Mouse (Mus musculus) MN1 (cell line): ENCODE data around the gene Pitx2.

Experiments
- DNase-seq: peaks from one replicate; pipeline ENCODE4 v3.0.0-alpha.2; 2016; ENCODE audit warnings: low spot score

The Pitx2 gene

GRCm38 (mm10) chr3:129199609-129200500 lies at the start of gene Pitx2:
Pitx2 (plus strand) TSS chr3:129199878.
- no peak for DNase-seq

GRCm38 (mm10) chr3:129150001-129150400 lies 49.7 kb upstream of the Pitx2 start:
- no peak for DNase-seq

- DNase-seq = no peak
Measured at GRCm38 (mm10) chr3:129151096-129151685, 48.5 kb upstream of the Pitx2 start.

GRCm38 (mm10) chr3:129158812-129159370 lies 40.8 kb upstream of the Pitx2 start:
- no peak for DNase-seq

GRCm38 (mm10) chr3:129161333-129162035 lies 38.2 kb upstream of the Pitx2 start:
- no peak for DNase-seq

- DNase-seq = no peak
Measured at GRCm38 (mm10) chr3:129164246-129164645, 35.4 kb upstream of the Pitx2 start.

GRCm38 (mm10) chr3:129165715-129166114 lies 34.0 kb upstream of the Pitx2 start:
- no peak for DNase-seq

GRCm38 (mm10) chr3:129166684-129167083 lies 33.0 kb upstream of the Pitx2 start:
- no peak for DNase-seq

GRCm38 (mm10) chr3:129170416-129170815 lies 29.3 kb upstream of the Pitx2 start:
- no peak for DNase-seq

GRCm38 (mm10) chr3:129171789-129172188 lies 27.9 kb upstream of the Pitx2 start:
- no peak for DNase-seq

GRCm38 (mm10) chr3:129194436-129194835 lies 5.2 kb upstream of the Pitx2 start:
- no peak for DNase-seq

GRCm38 (mm10) chr3:129195036-129195435 lies 4.6 kb upstream of the Pitx2 start:
- no peak for DNase-seq

GRCm38 (mm10) chr3:129195816-129196549 lies 3.7 kb upstream of the Pitx2 start:
- no peak for DNase-seq

- DNase-seq = no peak
Measured at GRCm38 (mm10) chr3:129196550-129196919, 3.1 kb upstream of the Pitx2 start.

- DNase-seq = no peak
Measured at GRCm38 (mm10) chr3:129197035-129197434, 2.6 kb upstream of the Pitx2 start.

GRCm38 (mm10) chr3:129197786-129198626 lies 1.7 kb upstream of the Pitx2 start:
- DNase-seq = no peak

GRCm38 (mm10) chr3:129198627-129198903 lies 1.1 kb upstream of the Pitx2 start:
- DNase-seq = no peak

GRCm38 (mm10) chr3:129199160-129199608 lies 494 bp upstream of the Pitx2 start:
- DNase-seq = no peak

- DNase-seq = no peak
Measured at GRCm38 (mm10) chr3:129200501-129200890, 818 bp downstream of the Pitx2 start.

- DNase-seq = no peak
Measured at GRCm38 (mm10) chr3:129201156-129201555, 1.5 kb downstream of the Pitx2 start.

GRCm38 (mm10) chr3:129201681-129202255 lies 2.1 kb downstream of the Pitx2 start:
- no peak for DNase-seq
